In genomic region chr2:109504906-109505305, GRCm38 (mm10) we compare ENCODE assay signal across 30 mouse cellular contexts.
DNase-seq lines count a peak whose midpoint lies in the region; ATAC-seq and TF ChIP-seq lines count a peak whose summit lies in the region.
"Had no signal": no experiment of that assay in that cellular context is flagged by ENCODE, and none has a peak within 500 bp of the region (broad histone marks: within the 10 kb centered on the region; RNA-seq: fewer than 3 reads in every experiment).

No protein-coding gene starts in this region.

- ATAC-seq in hindbrain, embryonic 12.5 days (ENCODE audit: low FRiP score): no peak
- no peak for ATAC-seq in kidney, postnatal 0 days (replicated peaks; ENCODE audit: low FRiP score, low read depth)
- ATAC-seq: forebrain, embryonic 14.5 days; intestine, postnatal 0 days; Patski had no signal

- H3K4me2 ChIP-seq in hindbrain, embryonic 12.5 days (replicated peaks): no peak overlapping the region
- no peak overlapping the region for H3K4me2 ChIP-seq in kidney, postnatal 0 days (ENCODE audit: low read length)
- H3K4me2 ChIP-seq: hindbrain, embryonic 13.5 days; neural tube, embryonic 13.5 days had no signal

- H3K36me3 ChIP-seq in hindbrain, embryonic 10.5 days: no peaks in the 10 kb centered on the region
- no peaks in the 10 kb centered on the region for H3K36me3 ChIP-seq in hindbrain, embryonic 12.5 days
- H3K36me3 ChIP-seq in kidney, postnatal 0 days (ENCODE audit: insufficient read depth, low read length): no peaks in the 10 kb centered on the region
- H3K36me3 ChIP-seq: hindbrain, embryonic 13.5 days; midbrain, embryonic 10.5 days; neural tube, embryonic 13.5 days had no signal

- TF ChIP-seq CTCF in kidney, postnatal 0 days (IDR thresholded peaks at IDR 0.05; ENCODE audit: low read depth): no peak

- 0 out of 2 replicates have a peak, but pooled peaks cover 7% of the 10 kb centered on the region for H3K4me1 ChIP-seq in hindbrain, embryonic 10.5 days (replicated peaks)
- H3K4me1 ChIP-seq in hindbrain, embryonic 12.5 days: no peaks in the 10 kb centered on the region
- H3K4me1 ChIP-seq in kidney, postnatal 0 days (replicated peaks; ENCODE audit: insufficient read depth, low read length): no peaks in the 10 kb centered on the region
- H3K4me1 ChIP-seq: midbrain, embryonic 10.5 days had no signal

- H3K9ac ChIP-seq in hindbrain, embryonic 12.5 days: no peak overlapping the region
- no peak overlapping the region for H3K9ac ChIP-seq in kidney, postnatal 0 days (ENCODE audit: low read depth, low read length)
- H3K9ac ChIP-seq: hindbrain, embryonic 13.5 days; liver, embryonic 14.5 days; neural tube, embryonic 13.5 days had no signal

- no peak overlapping the region for H3K27ac ChIP-seq in hindbrain, embryonic 10.5 days
- no peak overlapping the region for H3K27ac ChIP-seq in hindbrain, embryonic 12.5 days
- no peak overlapping the region for H3K27ac ChIP-seq in kidney, postnatal 0 days
- H3K27ac ChIP-seq: hindbrain, embryonic 13.5 days; liver, embryonic 14.5 days; macrophage; midbrain, embryonic 10.5 days; neural tube, embryonic 13.5 days had no signal

- no peaks in the 10 kb centered on the region for H3K9me3 ChIP-seq in hindbrain, embryonic 10.5 days
- no peaks in the 10 kb centered on the region for H3K9me3 ChIP-seq in hindbrain, embryonic 12.5 days (replicated peaks)
- no peaks in the 10 kb centered on the region for H3K9me3 ChIP-seq in kidney, postnatal 0 days (replicated peaks; ENCODE audit: low read length)
- H3K9me3 ChIP-seq: hindbrain, embryonic 13.5 days; midbrain, embryonic 10.5 days; neural tube, embryonic 13.5 days had no signal

- H3K27me3 ChIP-seq in hindbrain, embryonic 10.5 days (ENCODE audit: insufficient read depth, poor library complexity, severe bottlenecking): no peaks in the 10 kb centered on the region
- no peaks in the 10 kb centered on the region for H3K27me3 ChIP-seq in hindbrain, embryonic 12.5 days
- no peaks in the 10 kb centered on the region; the same call in 1 of the 2 replicates for H3K27me3 ChIP-seq in kidney, postnatal 0 days (ENCODE audit: insufficient read depth, low read length)
- H3K27me3 ChIP-seq: Patski had no signal

- WGBS in hindbrain, embryonic 10.5 days: 56% methylated on average over 6 of the region's 6 CpGs
- WGBS in hindbrain, embryonic 12.5 days: 53% methylated on average over 6 of the region's 6 CpGs
- WGBS in kidney, postnatal 0 days: 28% methylated on average over 6 of the region's 6 CpGs

- peak; percentile 27 for DNase-seq in hindbrain, embryonic 10.5 days (ENCODE audit: low spot score)
- peak; percentile 66 for DNase-seq in kidney, postnatal 0 days (ENCODE audit: low spot score)
- DNase-seq in kidney, adult 11 months: no peak
- DNase-seq in embryo, embryonic 11 days: peak; percentile 31
- DNase-seq in mesoderm, embryonic 11.5 days (ENCODE audit: low read depth, low spot score): peak; percentile 10
- DNase-seq in spleen, postnatal 4 days (ENCODE audit: low spot score in 2 of 2): no peak
- no peak for DNase-seq in testis, postnatal 10 days (ENCODE audit: low spot score)
- DNase-seq: adrenal gland, postnatal 14 days; cerebellum, adult 11 months; cerebellum, adult 9-10 months; cerebellum, postnatal 36 days; heart, postnatal 14 days; kidney, postnatal 25 days; liver; lung, adult 2 months; lung, postnatal 10 days; retina, postnatal 1 day; right cerebral cortex, postnatal 14 days; spleen, adult 18-20 months; thymus, postnatal 4 days had no signal

- no peak overlapping the region for H3K4me3 ChIP-seq in hindbrain, embryonic 10.5 days
- H3K4me3 ChIP-seq in hindbrain, embryonic 12.5 days: no peak overlapping the region
- H3K4me3 ChIP-seq in kidney, postnatal 0 days (replicated peaks; ENCODE audit: low read depth, low read length): no peak overlapping the region
- H3K4me3 ChIP-seq: hindbrain, embryonic 13.5 days; midbrain, embryonic 10.5 days; myocyte; neural tube, embryonic 13.5 days had no signal

Comparison
In these comparisons a context has a peak if more than half of its experiments do, and no peak if none do; other contexts are left out.
1. DNase-seq: peak in hindbrain, embryonic 10.5 days (single experiment), kidney, postnatal 0 days (single experiment), embryo, embryonic 11 days (single experiment) and mesoderm, embryonic 11.5 days (single experiment); none in kidney, adult 11 months (single experiment), spleen, postnatal 4 days (0 of 2) and testis, postnatal 10 days (single experiment).